Mouse (Mus musculus) limb, embryonic 15.5 days (tissue): ENCODE data around the gene Arhgap8. TPM values are rescaled to one million over a fixed set of nuclear protein-coding genes. Genes with fewer than 3 reads are reported as not detected.
A peak's percentile ranks its signal among the peaks of the same experiment; 100 is the strongest.

Experiments
- ATAC-seq: fragments of 200-750 bp; cut with Nextera tagmentation; 2 replicates; pipeline ENCODE4 v1.8.0; 2017; ENCODE audit warnings: low read depth, moderate TSS enrichment; ENCODE audit not compliant: insufficient number of reproducible peaks, low FRiP score, low TSS enrichment
- H3K27ac ChIP-seq: fragments of 300-500 bp; sonication (generic); 2 replicates; pipeline ENCODE4 v1.5.1; 2015; ENCODE audit warnings: moderate library complexity, mild to moderate bottlenecking, inconsistent platforms
- H3K27me3 ChIP-seq: fragments of 300-500 bp; sonication (generic); 2 replicates; pipeline ENCODE4 v1.6.1; 2015; ENCODE audit warnings: inconsistent platforms
- H3K36me3 ChIP-seq: fragments of 300-500 bp; sonication (generic); 2 replicates; pipeline ENCODE4 v1.6.1; 2015; ENCODE audit warnings: inconsistent platforms
- H3K4me1 ChIP-seq: fragments of 300-500 bp; sonication (generic); 2 replicates; pipeline ENCODE4 v1.6.1; 2015; ENCODE audit warnings: inconsistent platforms
- H3K4me2 ChIP-seq: fragments of 300-500 bp; sonication (generic); 2 replicates; pipeline ENCODE4 v1.6.1; 2015; ENCODE audit warnings: mild to moderate bottlenecking, inconsistent platforms
- H3K4me3 ChIP-seq: fragments of 300-500 bp; sonication (generic); 2 replicates; pipeline ENCODE4 v1.5.1; 2015; ENCODE audit warnings: mild to moderate bottlenecking, inconsistent platforms
- H3K9ac ChIP-seq: fragments of 300-500 bp; sonication (generic); 2 replicates; pipeline ENCODE4 v1.6.1; 2015; ENCODE audit warnings: inconsistent platforms
- H3K9me3 ChIP-seq: fragments of 300-500 bp; sonication (generic); 2 replicates; pipeline ENCODE4 v1.6.1; 2016; ENCODE audit warnings: inconsistent platforms
- WGBS: fragments of 180-500 bp; shearing (Covaris S2); methylation state at CpG from one replicate; pipeline ENCODE4 v1.1.7; 2015; 5-methylcytosine and 5-hydroxymethylcytosine counted together
- polyA plus RNA-seq: library from polyadenylated mRNA; unstranded; fragments of >200 nt; fragmentation: Nextera tagmentation; extraction: Ambion mirVana; gene quantifications from 2 replicates; pipeline ENCODE4 v1.2.1, GENCODE M21; 2015

Gene Arhgap8
- polyA plus RNA-seq = 6.1 and 6.6 TPM in 2 replicates

DNA sequence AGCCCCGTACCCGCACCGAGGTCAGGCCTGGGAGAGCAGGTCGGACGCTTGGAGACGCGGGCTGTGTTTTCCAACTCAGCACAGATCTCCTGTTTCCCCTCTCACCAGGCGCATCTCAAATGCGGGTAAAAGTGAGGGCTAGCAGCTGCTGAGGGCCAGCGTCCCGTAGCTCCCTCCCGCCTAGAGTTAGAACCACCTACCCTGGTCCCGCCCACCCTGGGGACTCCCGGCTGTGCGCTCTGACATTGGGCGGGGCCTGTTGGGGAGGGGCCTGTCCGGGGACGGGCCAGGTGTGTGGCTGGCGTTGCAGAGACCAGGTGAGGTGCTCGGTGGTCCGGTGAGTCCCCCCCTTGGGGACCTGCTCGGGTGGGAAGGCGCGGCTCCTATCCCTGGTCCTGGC, at the start of gene Arhgap8:
Gene Arhgap8, plus strand, starts transcription at position 262 of the 400 bp plus-strand sequence.
- 0 out of 2 replicates have a peak, but pooled peaks have one; percentile 65 for ATAC-seq
- Histone ChIP-seq H3K4me3 (peak within 1 kb of the TSS; percentile 43), H3K9me3 (no peaks in the 10 kb centered on the region), H3K9ac (peak within 1 kb of the TSS; percentile 33), H3K27me3 (no peaks in the 10 kb centered on the region), H3K36me3 (no peaks in the 10 kb centered on the region), H3K4me2 (peak within 1 kb of the TSS; percentile 86), H3K27ac (peak within 1 kb of the TSS; percentile 54), H3K4me1 (peaks cover 21% of the 10 kb centered on the region)
- WGBS = 4% methylated on average over 23 of the region's 24 CpGs

DNA sequence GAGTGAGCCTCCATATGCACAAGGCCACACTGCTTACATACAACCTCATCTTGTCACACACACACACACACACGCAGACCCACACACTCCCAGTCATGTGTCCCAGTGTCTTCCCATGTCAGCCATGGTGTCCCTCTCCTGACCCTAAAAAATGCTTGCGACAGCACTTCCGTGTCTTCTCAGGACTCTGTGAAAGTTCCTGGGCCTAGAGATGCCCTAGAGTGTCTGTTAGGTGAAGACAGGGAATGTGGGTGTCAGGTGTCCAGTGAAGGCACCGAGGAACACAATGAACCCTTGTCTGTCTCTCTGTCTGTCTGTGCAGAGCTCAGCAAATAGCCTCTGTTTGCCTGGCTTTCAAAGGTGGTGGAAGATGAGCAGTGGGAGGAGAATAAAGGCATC, 49.2 kb upstream of the Arhgap8 start:
- Histone ChIP-seq H3K4me3 (no peak overlapping the region), H3K9me3 (no peaks in the 10 kb centered on the region), H3K9ac (no peak overlapping the region), H3K27me3 (no peaks in the 10 kb centered on the region), H3K4me1 (0 out of 2 replicates have a peak, but pooled peaks cover 4% of the 10 kb centered on the region), H3K27ac (no peak overlapping the region), H3K36me3 (no peaks in the 10 kb centered on the region), H3K4me2 (no peak overlapping the region)
- 80% methylated on average over 4 of the region's 4 CpGs for WGBS
- no peak for ATAC-seq

DNA sequence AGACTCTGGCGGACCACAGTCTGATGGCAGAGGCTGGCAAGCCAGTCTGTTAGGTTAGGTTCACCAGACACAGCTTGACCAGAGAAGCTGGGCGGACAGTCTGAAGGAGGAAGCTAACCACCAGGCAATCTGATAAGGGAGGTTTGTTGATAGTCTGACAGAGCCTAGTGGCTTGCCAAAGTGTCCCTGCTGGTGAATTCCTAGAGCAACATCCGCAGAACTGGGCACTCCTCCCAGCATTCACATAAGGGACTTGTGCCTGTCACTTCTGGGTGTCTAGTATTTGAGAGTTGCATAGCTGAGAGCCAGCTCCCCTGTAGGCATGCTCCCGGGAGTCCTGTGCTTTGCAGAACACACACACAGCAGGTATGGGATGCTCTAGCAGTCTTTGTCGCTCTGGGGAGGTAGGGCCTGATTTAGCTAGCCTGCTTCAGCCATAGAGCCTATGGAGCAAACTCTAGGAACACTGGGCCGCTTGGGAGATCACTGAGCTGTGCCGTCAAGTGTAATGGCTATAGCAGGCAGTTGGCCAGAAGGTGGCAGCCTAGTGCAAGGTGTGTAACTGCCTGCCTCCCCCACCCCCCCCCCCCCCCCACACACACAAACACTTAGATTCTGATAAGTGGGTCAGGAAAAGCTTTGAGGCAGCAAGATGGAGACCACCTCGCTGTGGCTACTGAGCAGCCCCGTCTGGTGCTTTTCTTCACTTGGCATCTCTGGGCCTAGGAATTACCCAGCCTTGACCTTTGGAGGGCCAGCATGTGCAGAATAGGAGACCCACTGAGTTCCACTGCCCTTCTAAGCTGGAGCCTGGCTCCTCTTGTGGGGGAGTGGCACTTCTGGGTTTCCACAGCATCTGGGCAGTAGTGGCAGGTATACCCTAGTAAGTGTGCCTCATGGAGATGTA, 48.2 kb upstream of the Arhgap8 start:
- H3K9me3 ChIP-seq = no peaks in the 10 kb centered on the region
- ATAC-seq = no peak
- 0 out of 2 replicates have a peak, but pooled peaks cover 4% of the 10 kb centered on the region for H3K4me1 ChIP-seq
- no peak overlapping the region for H3K4me3 ChIP-seq
- H3K4me2 ChIP-seq = no peak overlapping the region
- no peaks in the 10 kb centered on the region for H3K27me3 ChIP-seq
- 54% methylated on average over 9 of the region's 9 CpGs for WGBS
- H3K36me3 ChIP-seq = no peaks in the 10 kb centered on the region
- H3K9ac ChIP-seq = no peak overlapping the region
- H3K27ac ChIP-seq = no peak overlapping the region

DNA sequence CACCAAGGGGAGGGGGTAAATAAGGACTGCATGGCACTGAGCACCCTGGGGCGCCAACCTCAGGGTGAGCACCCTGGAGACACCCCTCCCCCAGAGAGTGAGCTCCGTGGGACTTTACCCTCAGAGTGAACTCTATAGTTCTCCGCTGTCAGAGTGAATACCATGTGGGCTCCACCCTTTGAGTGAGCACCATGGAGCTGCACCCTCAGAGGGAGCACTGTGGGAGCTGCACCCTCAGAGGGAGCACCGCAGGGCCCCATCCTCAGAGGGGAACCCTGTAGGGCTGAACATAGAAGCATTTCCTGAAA, 47.6 kb upstream of the Arhgap8 start:
- Histone ChIP-seq H3K9me3 (no peaks in the 10 kb centered on the region), H3K27ac (no peak overlapping the region), H3K4me2 (no peak overlapping the region), H3K4me3 (no peak overlapping the region), H3K4me1 (0 out of 2 replicates have a peak, but pooled peaks cover 4% of the 10 kb centered on the region), H3K9ac (no peak overlapping the region), H3K36me3 (no peaks in the 10 kb centered on the region), H3K27me3 (no peaks in the 10 kb centered on the region)
- ATAC-seq = no peak
- WGBS = 78% methylated on average over 4 of the region's 4 CpGs

DNA sequence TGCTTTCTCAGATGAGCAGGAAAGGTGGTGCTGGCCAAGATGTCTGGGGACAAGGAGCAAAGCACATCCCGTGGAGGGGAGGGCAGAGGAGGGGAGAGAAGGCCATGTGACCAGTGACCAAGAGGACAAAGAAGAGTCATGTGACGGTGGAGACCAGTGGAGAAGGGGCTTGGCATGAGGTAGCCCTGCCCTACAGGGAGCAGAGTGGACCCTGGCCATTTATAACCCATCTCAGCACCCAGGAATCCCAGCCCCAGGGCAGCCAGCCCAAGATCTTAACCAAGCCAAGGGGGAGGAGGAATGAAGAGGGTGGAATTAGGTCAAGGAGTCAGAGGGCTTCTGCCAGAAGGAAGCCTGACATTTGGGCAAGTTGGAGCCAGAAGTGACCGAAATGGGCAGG, 47.2 kb upstream of the Arhgap8 start:
- Histone ChIP-seq H3K9me3 (no peaks in the 10 kb centered on the region), H3K9ac (no peak overlapping the region), H3K4me3 (no peak overlapping the region), H3K27me3 (no peaks in the 10 kb centered on the region), H3K4me2 (no peak overlapping the region), H3K4me1 (0 out of 2 replicates have a peak, but pooled peaks cover 4% of the 10 kb centered on the region), H3K36me3 (no peaks in the 10 kb centered on the region), H3K27ac (no peak overlapping the region)
- no peak for ATAC-seq
- 70% methylated on average over 3 of the region's 3 CpGs for WGBS

DNA sequence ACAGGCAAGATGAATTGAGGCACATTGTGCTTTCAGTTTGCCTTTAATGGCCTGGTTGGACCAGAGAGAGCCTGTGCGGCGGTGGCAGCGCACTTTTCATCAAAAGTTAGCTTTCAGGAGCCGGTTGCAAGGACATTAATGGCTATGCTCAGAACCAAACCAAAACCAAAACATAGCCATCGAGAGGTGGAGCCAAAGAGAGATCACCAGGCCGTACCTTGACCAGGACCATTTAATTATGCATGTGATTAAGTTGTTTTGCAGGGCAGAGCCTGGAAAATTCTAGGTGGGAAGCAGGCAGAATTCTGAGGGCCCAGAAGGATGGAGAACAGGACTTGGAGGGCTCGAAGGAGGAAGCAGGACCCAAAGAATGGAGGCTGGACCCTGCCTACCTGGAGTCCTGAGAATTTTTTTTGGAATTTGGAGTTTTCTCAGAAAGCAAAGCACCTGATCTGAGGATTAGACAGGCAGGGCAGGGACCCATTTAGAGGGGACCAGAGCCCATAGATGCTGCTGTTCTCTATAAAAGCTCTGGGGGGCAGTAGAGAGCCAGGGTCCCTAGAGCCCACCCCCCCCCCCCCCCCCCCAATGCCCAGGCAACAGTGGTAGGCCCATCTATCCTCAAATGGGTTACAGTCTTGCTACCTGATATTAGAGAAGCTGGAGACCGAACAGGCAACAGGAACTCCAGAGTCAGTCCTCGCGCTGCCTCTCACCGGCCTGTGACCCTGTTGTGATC, 45.4 kb upstream of the Arhgap8 start:
- no peaks in the 10 kb centered on the region for H3K36me3 ChIP-seq
- H3K27ac ChIP-seq = no peak overlapping the region
- 82% methylated on average over 11 of the region's 11 CpGs for WGBS

DNA sequence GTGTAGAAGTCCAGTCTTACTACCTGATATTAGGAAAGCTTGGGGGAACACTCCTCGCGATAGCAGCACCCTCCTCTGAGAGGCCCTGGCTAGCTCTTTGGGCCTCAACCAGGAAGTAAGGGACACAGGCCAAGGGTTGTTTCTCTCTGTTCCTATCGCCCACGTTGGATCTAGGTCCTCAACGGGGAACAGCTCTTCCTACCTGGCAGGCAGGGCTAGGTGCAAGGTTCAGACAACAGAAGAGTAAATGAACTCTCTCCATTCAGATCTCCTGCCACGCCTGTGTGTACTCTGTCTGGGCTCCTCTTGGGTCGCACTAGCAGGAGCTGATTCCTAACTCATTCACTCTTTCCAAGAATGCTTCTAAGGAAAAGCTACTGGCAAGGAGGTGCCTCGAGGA, 44.5 kb upstream of the Arhgap8 start:
- Histone ChIP-seq H3K27me3 (no peaks in the 10 kb centered on the region), H3K9ac (no peak overlapping the region), H3K4me3 (no peak overlapping the region), H3K36me3 (no peaks in the 10 kb centered on the region), H3K9me3 (no peaks in the 10 kb centered on the region), H3K4me1 (peaks cover 10% of the 10 kb centered on the region), H3K27ac (no peak overlapping the region), H3K4me2 (no peak overlapping the region)
- 73% methylated on average over 8 of the region's 8 CpGs for WGBS
- ATAC-seq = no peak

More for the DNA sequence above, 45.4 kb upstream of the Arhgap8 start:
- H3K9ac ChIP-seq = no peak overlapping the region
- no peak overlapping the region for H3K4me2 ChIP-seq
- no peak for ATAC-seq
- H3K4me3 ChIP-seq = no peak overlapping the region
- H3K27me3 ChIP-seq = no peaks in the 10 kb centered on the region
- no peaks in the 10 kb centered on the region for H3K9me3 ChIP-seq
- H3K4me1 ChIP-seq = 0 out of 2 replicates have a peak, but pooled peaks cover 9% of the 10 kb centered on the region

DNA sequence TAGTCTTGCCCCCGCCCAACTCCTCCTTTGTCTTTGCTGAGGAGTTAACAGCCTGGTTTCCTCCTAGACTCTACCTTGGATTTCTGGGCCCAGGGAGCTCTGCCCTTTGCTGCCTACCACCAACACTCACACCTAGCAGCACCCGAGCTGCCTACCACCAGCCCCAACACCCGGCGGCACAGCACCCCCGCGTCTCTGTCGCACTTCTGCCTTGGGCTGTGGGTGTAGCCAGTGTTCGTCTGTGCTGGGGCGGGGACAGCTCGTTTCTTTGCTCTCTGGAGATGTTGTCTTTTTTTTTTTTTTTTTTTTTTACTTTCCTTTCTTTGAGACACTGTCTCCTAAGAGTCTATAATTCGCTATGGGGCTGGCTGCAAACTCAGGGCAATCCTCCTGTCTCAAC, 41.9 kb upstream of the Arhgap8 start:
- no peaks in the 10 kb centered on the region for H3K27me3 ChIP-seq
- H3K4me2 ChIP-seq = no peak overlapping the region
- no peak for ATAC-seq
- H3K4me3 ChIP-seq = no peak overlapping the region
- no peak overlapping the region for H3K27ac ChIP-seq
- H3K36me3 ChIP-seq = no peaks in the 10 kb centered on the region
- peaks cover 33% of the 10 kb centered on the region for H3K4me1 ChIP-seq
- no peak overlapping the region for H3K9ac ChIP-seq
- WGBS = 52% methylated on average over 11 of the region's 11 CpGs
- H3K9me3 ChIP-seq = no peaks in the 10 kb centered on the region

DNA sequence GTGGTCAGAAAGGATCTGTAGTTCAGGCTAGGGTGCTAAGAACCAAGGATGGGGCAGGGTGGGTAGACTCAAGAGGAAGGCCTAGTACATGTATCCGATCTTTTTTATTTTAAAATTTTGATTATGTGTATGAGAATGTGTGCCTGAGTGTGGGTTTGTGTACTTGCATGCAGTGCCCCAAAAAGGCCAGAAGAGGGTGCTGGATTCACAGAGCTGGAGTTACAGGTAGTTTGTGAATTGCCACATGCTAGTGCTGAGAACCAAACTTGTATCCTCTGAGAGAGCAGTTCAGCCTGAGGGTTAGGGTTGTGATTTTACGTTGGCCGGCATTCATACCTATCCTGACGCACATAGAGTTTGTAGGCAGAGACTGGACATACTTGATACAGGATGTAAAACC, 40.8 kb upstream of the Arhgap8 start:
- no peaks in the 10 kb centered on the region for H3K36me3 ChIP-seq
- 97% methylated on average over 4 of the region's 4 CpGs for WGBS
- H3K27me3 ChIP-seq = no peaks in the 10 kb centered on the region
- no peak for ATAC-seq
- no peak overlapping the region for H3K9ac ChIP-seq
- no peaks in the 10 kb centered on the region for H3K9me3 ChIP-seq
- H3K27ac ChIP-seq = no peak overlapping the region
- peaks cover 42% of the 10 kb centered on the region for H3K4me1 ChIP-seq
- H3K4me3 ChIP-seq = no peak overlapping the region
- H3K4me2 ChIP-seq = no peak overlapping the region

DNA sequence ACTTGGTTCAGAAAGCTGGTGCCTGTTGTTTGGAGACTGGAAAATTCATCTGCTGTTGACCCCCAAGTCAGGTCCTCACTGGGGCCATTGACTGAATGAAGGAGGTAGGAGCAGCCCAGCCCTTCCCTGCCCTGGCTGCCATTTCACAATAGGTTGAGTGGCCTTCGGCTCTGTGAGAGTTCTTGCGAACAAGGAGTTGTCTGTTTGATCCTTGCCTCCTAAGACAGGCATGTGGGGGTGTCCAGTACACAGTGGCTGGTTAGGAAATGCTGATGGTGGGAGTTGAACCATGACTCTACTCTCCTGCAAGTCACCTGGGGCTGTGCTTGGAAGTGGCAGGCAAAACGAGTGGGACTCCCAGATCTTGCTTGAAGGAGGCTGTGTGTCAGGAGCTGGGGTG, 40.1 kb upstream of the Arhgap8 start:
- Histone ChIP-seq H3K27ac (no peak overlapping the region), H3K27me3 (no peaks in the 10 kb centered on the region), H3K4me2 (no peak overlapping the region), H3K36me3 (no peaks in the 10 kb centered on the region), H3K4me3 (no peak overlapping the region), H3K4me1 (peaks cover 49% of the 10 kb centered on the region), H3K9me3 (no peaks in the 10 kb centered on the region), H3K9ac (no peak overlapping the region)
- 74% methylated on average over 3 of the region's 3 CpGs for WGBS
- no peak for ATAC-seq

DNA sequence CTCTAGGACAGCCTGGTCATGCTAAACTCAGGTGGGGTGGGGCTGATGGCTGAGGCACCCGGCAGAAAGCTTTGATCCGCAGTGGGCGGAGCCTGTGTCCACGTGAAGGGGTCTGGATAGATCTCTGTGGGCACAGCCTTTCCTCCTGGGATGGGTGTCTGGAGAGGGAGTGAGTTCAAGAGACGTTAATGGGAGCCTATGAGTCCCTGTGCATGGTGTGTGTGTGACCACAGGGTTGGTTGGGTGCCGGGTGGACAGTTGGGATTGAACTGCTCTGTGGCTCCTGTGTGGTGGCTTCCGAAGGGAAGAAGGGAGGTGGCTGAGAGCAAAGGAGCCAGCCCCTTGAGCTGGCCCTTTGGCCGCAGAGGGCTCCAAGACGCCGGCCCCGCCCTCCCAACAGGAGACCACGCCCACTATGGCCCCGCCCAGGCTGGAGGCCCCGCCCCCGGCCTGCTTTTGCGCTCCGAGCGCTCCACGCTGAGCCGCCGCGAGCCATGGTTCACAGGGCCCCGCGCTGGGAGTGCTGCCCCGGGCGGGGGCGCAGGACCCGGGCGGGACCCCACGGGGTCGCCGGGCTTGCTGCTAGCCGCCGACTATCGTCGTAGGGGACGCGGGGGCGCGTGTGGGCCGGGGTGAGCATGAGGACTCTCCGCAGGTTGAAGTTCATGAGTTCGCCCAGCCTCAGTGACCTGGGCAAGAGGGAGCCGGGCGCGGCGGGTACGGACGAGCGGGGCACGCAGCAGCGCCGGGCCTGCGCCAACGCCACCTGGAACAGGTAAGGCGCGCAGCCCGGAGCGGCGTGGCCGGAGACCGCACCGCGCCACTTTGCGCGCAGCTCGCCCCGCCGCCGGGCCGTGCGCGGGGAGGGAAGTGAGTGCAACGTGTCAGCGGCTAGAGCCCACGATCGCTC, 39.1 kb upstream of the Arhgap8 start:
- H3K36me3 ChIP-seq = no peaks in the 10 kb centered on the region
- peaks cover 53% of the 10 kb centered on the region for H3K4me1 ChIP-seq
- no peaks in the 10 kb centered on the region for H3K9me3 ChIP-seq
- peak overlapping the region; percentile 79 for H3K9ac ChIP-seq
- peak; percentile 53 for ATAC-seq
- peak overlapping the region; percentile 85 for H3K27ac ChIP-seq
- H3K4me2 ChIP-seq = peak overlapping the region; percentile 88
- peak overlapping the region; percentile 81 for H3K4me3 ChIP-seq
- under 1% methylated on average over 71 of the region's 77 CpGs for WGBS
- no peaks in the 10 kb centered on the region for H3K27me3 ChIP-seq
